ENCODE assay signal across 8 mouse cellular contexts in genomic region chr12:112587125-112588124, GRCm38 (mm10). TPM values are rescaled to one million over a fixed set of nuclear protein-coding genes. Genes with fewer than 3 reads are reported as not detected.
DNase-seq lines count a peak whose midpoint lies in the region; ATAC-seq and TF ChIP-seq lines count a peak whose summit lies in the region.

No protein-coding gene starts in this region.

- no peak overlapping the region for H3K4me3 ChIP-seq in midbrain, embryonic 11.5 days (ENCODE audit: low read depth, low read length)
- no peak overlapping the region for H3K4me3 ChIP-seq in midbrain, embryonic 16.5 days (ENCODE audit: low read depth, low read length)
- H3K4me3 ChIP-seq in olfactory bulb, adult 2 months (ENCODE audit: insufficient read depth, low read depth, low read length) = no peak overlapping the region

- no peaks in the 10 kb centered on the region for H3K9me3 ChIP-seq in midbrain, embryonic 11.5 days (ENCODE audit: control insufficient read depth, low read length)
- no peaks in the 10 kb centered on the region for H3K9me3 ChIP-seq in midbrain, embryonic 16.5 days (replicated peaks; ENCODE audit: control insufficient read depth, low read length, poor library complexity, severe bottlenecking)

- H3K4me2 ChIP-seq in midbrain, embryonic 11.5 days = peak overlapping the region; percentile 96
- no peak overlapping the region for H3K4me2 ChIP-seq in midbrain, embryonic 16.5 days (ENCODE audit: low read length)

- H3K9ac ChIP-seq in midbrain, embryonic 11.5 days (ENCODE audit: low read length) = no peak overlapping the region
- H3K9ac ChIP-seq in midbrain, embryonic 16.5 days (ENCODE audit: low read depth, low read length) = no peak overlapping the region

- no peaks in the 10 kb centered on the region for H3K36me3 ChIP-seq in midbrain, embryonic 11.5 days (ENCODE audit: control insufficient read depth, insufficient read depth, low read length)
- H3K36me3 ChIP-seq in midbrain, embryonic 16.5 days (ENCODE audit: control insufficient read depth, insufficient read depth, low read length) = no peaks in the 10 kb centered on the region

- intact Hi-C loops in heart, postnatal 14 days (cut with DNase I) = no loop called here

- H3K4me1 ChIP-seq in midbrain, embryonic 11.5 days (ENCODE audit: control insufficient read depth, insufficient read depth, low read length) = peaks cover 10% of the 10 kb centered on the region
- H3K4me1 ChIP-seq in midbrain, embryonic 16.5 days (ENCODE audit: control insufficient read depth, insufficient read depth, low read length) = peaks cover 11% of the 10 kb centered on the region
- H3K4me1 ChIP-seq in olfactory bulb, adult 2 months (ENCODE audit: control insufficient read depth, insufficient read depth, low read length) = peaks cover 50% of the 10 kb centered on the region

- ATAC-seq in midbrain, embryonic 11.5 days (ENCODE audit: low FRiP score) = no peak
- ATAC-seq in midbrain, embryonic 16.5 days = no peak

- 82% methylated on average over 14 of the region's 14 CpGs for WGBS in midbrain, embryonic 11.5 days
- WGBS in midbrain, embryonic 16.5 days = 77% methylated on average over 14 of the region's 14 CpGs
- WGBS in olfactory bulb, adult 2 months = 81% methylated on average over 14 of the region's 14 CpGs

- H3K27ac ChIP-seq in midbrain, embryonic 11.5 days (ENCODE audit: low read depth, low read length) = no peak overlapping the region
- H3K27ac ChIP-seq in midbrain, embryonic 16.5 days (ENCODE audit: low read length) = no peak overlapping the region
- peak overlapping the region; percentile 68; the same call in 1 of the 2 replicates for H3K27ac ChIP-seq in olfactory bulb, adult 2 months (ENCODE audit: insufficient read depth, low read depth, low read length)

- TF ChIP-seq CTCF in olfactory bulb, adult 2 months (IDR thresholded peaks at IDR 0.05; ENCODE audit: insufficient read depth, low read depth, low read length) = no peak

- DNase-seq in midbrain, embryonic 11.5 days (ENCODE audit: low spot score, missing footprints) = no peak
- peak; percentile 59 to 75 for DNase-seq in cerebellum, postnatal 25 days
- DNase-seq in heart, postnatal 14 days = peak; percentile 63 to 74
- no peak for DNase-seq in kidney, postnatal 36 days
- DNase-seq in right cerebral cortex, adult 18-20 months = no peak
- no peak for DNase-seq in embryo, embryonic 11 days

- no peak for TF ChIP-seq POLR2A in olfactory bulb, adult 2 months (IDR thresholded peaks at IDR 0.05; ENCODE audit: insufficient read depth, low read depth, low read length)

- H3K27me3 ChIP-seq in midbrain, embryonic 11.5 days (ENCODE audit: control insufficient read depth, insufficient read depth, low read length) = peaks cover 31% of the 10 kb centered on the region
- peaks cover 14% of the 10 kb centered on the region for H3K27me3 ChIP-seq in midbrain, embryonic 16.5 days (ENCODE audit: control insufficient read depth, insufficient read depth, low read depth, low read length)

RNA-seq across cellular contexts. Expression of gene Inf2, which starts 1.2 kb away (rescaled TPM):
- 1.2 and 1.4 TPM in 2 replicates for polyA plus RNA-seq in midbrain, embryonic 11.5 days (2014; fragmentation: Nextera tagmentation; extraction: Ambion mirVana)
- 0.53 and 0.67 TPM in 2 replicates for polyA plus RNA-seq in midbrain, embryonic 16.5 days (2015; fragmentation: Nextera tagmentation; extraction: Ambion mirVana)
- 10 to 100 TPM; 19.8 to 21.5 TPM for total RNA-seq in heart, postnatal 14 days (2021)
- not detected in 2 replicates for polyA plus RNA-seq in olfactory bulb, adult 2 months (2012; ENCODE audit: insufficient read depth, insufficient read length, low replicate concordance, missing spikeins)

RNA-seq across cellular contexts. Expression of gene Adssl1, which starts 32.4 kb away (rescaled TPM):
- 1.9 and 2.7 TPM in 2 replicates for polyA plus RNA-seq in midbrain, embryonic 11.5 days (2014; fragmentation: Nextera tagmentation; extraction: Ambion mirVana)
- polyA plus RNA-seq in midbrain, embryonic 16.5 days (2015; fragmentation: Nextera tagmentation; extraction: Ambion mirVana) = 4.0 and 4.2 TPM in 2 replicates
- 100 to 1,000 TPM; 119 to 129 TPM for total RNA-seq in heart, postnatal 14 days (2021)
- not detected in 2 replicates for polyA plus RNA-seq in olfactory bulb, adult 2 months (2012; ENCODE audit: insufficient read depth, insufficient read length, low replicate concordance, missing spikeins)

RNA-seq across cellular contexts. Expression of gene Siva1, which starts 57.1 kb away (rescaled TPM):
- 182 and 230 TPM in 2 replicates for polyA plus RNA-seq in midbrain, embryonic 11.5 days (2014; fragmentation: Nextera tagmentation; extraction: Ambion mirVana)
- polyA plus RNA-seq in midbrain, embryonic 16.5 days (2015; fragmentation: Nextera tagmentation; extraction: Ambion mirVana) = 41.7 and 44.1 TPM in 2 replicates
- total RNA-seq in heart, postnatal 14 days (2021) = 10 to 100 TPM; 25.4 to 30.9 TPM
- polyA plus RNA-seq in olfactory bulb, adult 2 months (2012; ENCODE audit: insufficient read depth, insufficient read length, low replicate concordance, missing spikeins) = not detected in 2 replicates

Comparison
In these comparisons a context has a peak if more than half of its experiments do, and no peak if none do; other contexts are left out.
1. DNase-seq: peak in cerebellum, postnatal 25 days (2 of 2) and heart, postnatal 14 days (2 of 2); none in midbrain, embryonic 11.5 days (single experiment), kidney, postnatal 36 days (0 of 2), right cerebral cortex, adult 18-20 months (single experiment) and embryo, embryonic 11 days (single experiment).
2. RNA of gene Siva1, which starts 57.1 kb away (polyA plus RNA-seq): 182 to 230 TPM in midbrain, embryonic 11.5 days and 41.7 to 44.1 TPM in midbrain, embryonic 16.5 days; not detected in olfactory bulb, adult 2 months; every median in the first group is over 10 times any median in the second.